Mouse (Mus musculus) heart, postnatal 25 days (tissue): ENCODE data around the gene Rtn2. TPM values are rescaled to one million over a fixed set of nuclear protein-coding genes. Genes with fewer than 3 reads are reported as not detected.

Experiments used
- DNase-seq: peaks from one replicate; pipeline ENCODE4 v3.0.0; 2022; ENCODE audit warnings: low spot score
- intact Hi-C: fragments of 180-260 bp; cut with DNase I; formaldehyde crosslinking; loops from one replicate; pipeline ENCODE4 v1.15.1; 2025
- total RNA-seq, 2 experiments: library from RNA; stranded (reverse); gene quantifications; 2 replicates each; pipeline ENCODE4 v1.2.3; 2021

Rtn2 gene
- total RNA-seq, 2 experiments from 2014 or later = 124 to 136 TPM

DNA sequence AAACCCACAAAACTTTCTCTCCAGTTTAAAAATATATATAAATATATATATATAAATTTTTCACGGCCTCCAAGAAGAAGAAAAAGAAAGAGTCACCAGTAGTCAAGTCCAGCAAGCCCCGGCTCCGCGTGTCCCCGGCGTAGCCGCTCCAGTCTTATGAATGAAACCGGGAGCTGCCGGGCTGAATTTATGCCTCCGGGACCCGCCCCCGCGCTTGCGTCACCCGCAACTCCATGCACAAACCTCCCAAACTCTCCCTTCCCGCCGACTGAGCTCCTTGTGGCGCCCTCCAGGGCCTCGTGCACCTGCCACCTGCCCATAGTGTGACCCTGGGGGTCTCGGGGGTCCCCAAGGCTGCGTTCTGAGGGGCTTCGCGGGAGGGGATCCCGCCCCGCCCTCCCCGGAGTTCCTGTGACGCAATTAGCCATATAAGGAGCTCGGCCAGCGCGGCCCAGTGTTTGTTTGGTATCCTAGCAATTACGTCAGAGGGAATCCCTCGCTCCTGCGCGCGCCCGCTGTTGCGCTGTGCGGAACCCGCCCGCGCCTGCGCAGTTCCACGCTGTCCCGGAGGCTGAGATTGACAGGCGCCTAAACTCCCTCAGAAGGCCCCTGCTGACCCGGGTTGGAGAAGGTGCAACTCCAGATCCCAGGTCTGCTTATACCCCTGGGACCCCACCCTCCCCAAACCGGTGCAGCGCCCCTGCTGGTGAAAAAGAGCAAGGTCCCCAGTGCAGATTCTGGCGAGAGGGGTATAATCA, 27.6 kb downstream of the Rtn2 start, which contains the start of gene Fosb:
TSS of gene Fosb (minus strand) at position 168 of the 758 bp plus-strand sequence.
- peak; percentile 90 for DNase-seq
- intact Hi-C loops = no loop called here

DNA sequence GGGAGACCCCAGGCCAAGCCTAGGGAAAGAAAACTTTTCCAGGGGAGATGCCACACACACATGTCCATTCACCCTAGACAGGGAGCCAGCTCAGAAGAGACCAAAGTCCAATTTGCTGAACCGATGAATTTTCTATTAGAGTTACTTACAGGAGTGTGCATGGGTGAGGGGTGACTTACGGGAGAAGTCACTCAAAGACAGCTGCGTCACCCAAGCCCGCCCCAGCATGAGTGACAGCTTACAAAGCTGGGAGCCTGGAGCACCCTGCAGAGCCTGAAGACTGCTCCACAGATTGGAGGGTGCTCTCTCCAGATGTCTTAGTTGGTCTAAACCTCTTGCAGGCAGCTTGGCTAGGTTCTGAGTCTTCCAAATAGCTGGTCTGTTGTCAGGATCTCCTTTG, 29.6 kb downstream of the Rtn2 start:
- intact Hi-C loops = no loop called here
- DNase-seq = no peak

DNA sequence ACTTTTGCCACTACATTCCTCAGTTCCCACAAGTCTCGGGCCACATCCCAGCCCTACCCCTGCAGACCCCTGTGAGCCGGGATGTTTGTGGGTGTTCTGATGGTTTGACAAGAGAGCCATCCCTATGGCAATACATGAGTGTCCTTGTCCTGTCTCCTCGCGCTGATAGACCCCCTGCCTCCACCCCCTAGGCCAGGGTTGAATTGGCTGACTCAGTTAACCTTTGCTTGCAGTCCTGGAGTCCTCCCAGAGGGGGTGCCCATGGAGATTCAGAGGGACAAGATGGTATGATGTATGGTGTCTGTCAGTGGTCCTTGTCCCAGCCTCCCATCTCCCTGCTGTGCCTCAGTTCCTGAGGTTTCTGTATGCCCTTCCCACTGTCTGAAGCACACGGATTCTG, 31.6 kb downstream of the Rtn2 start:
- DNase-seq = no peak
- intact Hi-C loops = no loop called here

DNA sequence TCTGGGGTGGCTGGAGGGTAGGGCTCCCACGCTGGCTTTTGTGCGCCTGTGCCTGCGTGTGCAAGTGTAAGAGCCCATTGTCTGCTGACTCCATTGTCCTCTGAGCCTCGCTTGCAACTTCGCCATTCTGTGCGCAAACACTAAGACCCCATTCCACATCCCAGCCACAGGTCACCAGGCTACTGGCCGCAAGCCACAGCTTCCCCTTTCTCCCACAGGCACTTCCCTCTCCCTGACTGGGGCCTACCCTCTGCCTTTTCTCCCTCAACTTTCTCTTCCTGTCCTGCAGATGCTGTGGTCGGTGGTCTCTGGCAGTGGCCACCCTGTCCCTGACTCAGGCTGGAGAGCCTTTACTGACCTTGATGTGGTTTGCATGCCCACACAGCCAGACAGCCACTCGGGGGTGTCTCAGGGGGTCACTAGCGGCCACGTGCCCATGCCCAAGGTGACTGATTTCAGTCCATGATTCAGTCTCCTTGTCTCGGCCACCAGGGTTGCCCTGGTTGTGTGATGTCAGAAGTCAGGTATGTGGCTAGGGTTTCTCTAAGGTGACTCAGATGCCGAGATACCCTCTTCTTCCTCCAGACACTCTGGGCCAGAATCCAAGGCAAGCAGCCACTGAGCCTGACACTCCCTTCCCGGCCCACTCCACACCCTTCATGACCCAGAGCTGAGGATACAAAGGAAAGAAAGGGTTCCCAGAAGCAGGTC, 34.2 kb downstream of the Rtn2 start:
- intact Hi-C loops = no loop called here
- DNase-seq = no peak

DNA sequence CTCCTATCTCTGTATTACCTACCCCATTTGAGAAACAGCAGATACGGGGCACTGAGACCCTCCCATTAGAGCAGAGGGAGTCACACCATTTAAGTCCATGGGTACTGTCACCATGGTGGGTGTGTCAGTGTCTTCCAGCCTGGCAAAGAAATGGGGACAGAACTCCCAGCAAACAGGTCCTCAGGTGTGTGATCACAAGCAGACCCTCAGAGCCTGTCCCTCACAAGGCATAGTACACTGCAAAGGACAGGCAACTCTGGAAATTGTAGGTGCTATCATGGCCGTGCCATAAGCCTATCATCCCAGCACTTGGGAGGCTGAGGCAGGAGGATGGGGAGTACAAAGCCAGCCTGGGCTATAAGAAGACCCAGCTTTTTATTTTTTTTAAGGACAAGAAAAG, 35.8 kb downstream of the Rtn2 start:
- DNase-seq = no peak
- intact Hi-C loops = no loop called here

DNA sequence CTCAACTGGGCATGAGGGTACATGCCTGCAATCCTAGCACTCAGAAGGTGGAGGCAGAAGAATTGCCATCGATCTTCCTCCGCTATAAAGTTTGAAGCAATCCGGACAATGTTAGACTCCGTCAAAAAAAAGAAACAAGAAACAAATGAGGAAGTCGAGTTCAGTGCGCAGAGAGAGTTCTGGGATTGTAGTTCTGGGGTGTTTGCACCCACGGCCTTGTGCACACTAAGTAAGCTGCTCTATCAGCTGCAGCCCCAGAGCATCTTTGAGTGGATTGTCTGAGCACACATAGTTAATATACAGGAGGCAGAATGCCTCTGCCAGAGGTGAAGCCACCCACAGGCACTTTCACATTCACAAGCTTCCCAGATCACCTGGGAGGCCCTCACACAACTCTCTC, 36.3 kb downstream of the Rtn2 start:
- no peak for DNase-seq
- intact Hi-C loops = no loop called here

DNA sequence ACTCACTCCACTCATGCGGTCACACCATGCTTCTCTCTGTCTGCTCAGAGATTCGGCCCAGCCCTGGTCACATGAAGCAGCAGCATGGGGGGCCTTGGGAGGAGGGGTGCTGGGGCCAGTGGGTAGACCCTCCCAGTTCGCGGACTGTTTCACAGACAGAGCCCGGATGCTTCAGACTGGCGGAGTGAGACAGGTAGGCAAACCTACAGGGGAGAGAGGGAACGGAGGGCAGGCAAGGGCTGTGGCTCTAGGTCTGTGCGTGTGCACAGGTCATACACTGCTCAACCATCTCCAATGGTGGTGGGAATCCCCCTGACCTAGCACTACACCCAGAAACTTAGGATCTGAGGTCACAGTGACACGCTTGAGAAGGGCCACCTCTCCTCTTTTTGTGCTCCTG, 37.0 kb downstream of the Rtn2 start:
- DNase-seq = no peak
- intact Hi-C loops = no loop called here

DNA sequence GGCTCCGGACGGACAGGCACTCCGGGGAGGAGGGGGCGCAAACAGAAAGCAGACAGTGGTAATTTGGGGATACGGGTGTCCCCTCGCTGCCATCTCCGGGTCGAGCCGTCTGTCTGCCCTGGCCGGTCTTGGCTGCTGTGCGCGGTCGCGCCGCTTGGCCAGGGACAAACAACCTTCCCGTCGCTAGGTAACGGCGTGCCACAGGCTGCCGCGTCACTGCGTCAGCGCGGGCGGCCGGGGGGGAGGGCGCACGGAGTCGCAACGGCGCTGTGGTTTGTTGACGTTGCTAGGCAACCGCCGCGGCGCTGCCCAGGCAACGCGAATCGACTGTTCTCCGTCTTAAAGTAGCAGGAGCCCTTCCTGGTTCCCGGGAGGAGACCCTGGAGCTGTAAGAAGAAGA, 37.5 kb downstream of the Rtn2 start:
- intact Hi-C loops = no loop called here
- peak; percentile 94 for DNase-seq

DNA sequence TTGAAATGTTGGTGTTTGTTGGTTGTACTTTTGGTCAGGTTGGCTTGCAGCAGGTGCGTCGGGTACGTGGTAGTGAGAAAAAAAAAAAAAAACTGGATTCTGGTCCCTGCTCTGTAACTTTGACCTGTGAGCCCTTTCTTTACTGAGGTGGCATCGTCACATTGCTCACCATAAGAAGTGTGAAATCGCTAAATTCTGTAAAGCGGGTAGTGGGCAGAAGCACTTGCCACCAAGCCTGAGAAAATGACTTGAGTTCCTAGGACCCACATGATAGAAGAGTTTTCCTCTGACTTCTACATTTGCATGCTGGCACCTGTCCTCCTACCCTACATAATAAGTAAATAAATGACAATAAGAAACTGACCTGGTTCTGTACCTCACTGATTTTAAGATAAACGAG, 38.2 kb downstream of the Rtn2 start:
- intact Hi-C loops = no loop called here

DNA sequence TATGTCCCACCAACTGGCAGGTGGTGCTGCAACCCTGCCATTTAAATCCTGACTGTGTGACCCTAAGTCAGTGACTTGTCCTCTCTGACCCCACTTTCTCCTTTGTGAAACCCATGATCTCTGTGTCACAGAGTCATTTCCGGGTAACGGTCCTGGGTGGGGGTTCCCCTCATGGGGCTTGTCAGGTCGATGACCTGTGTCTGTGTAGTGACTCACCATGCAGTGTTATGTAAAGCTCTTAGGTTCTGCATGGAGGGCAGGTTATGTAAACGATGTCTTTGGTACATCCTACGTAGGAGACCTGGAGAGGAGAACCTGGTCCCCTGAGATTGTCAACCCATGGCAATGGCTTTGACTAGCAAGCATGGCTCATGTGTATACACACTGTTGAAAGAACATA, 39.0 kb downstream of the Rtn2 start:
- no peak for DNase-seq
- intact Hi-C loops = no loop called here

More for the DNA sequence above, 38.2 kb downstream of the Rtn2 start:
- no peak for DNase-seq

DNA sequence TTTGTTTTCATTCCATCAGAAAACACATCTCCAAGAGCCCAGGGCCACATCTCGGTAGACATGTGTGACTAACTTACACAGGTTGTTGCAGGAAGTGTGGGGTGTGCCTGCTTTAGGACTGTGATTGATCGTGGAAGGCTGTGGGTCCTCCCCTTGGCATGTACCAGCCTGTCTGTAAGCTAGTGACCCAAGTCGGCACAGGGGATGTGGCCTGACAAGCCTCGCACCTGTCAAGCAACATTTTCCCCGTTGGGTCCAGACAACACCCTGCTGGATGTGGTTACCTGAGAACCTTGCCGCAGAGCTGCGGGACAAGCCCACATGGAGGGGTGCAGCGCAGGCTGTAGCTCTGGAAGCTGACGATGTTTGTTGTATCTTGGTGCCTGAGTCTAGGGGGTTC, 40.1 kb downstream of the Rtn2 start:
- DNase-seq = no peak
- intact Hi-C loops = no loop called here

DNA sequence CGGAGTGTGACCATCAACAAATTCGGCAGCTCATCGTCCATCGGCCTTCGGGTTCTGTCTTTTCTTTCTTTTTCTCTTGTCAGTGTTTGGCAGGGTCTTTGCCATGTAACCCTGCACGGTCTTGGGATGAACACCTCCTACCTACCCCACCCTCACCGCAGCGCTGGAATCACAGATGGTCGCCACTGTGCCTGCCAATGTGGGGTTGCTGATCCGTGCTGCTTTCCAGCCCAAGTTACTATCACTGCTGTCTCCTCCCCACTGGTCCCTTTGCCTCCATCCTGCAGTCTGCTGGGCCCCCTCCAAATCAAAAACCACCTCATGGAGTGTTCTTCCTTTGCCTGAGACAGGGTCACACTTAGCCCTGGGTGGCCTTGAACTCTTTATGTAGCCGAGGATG, 41.8 kb downstream of the Rtn2 start:
- intact Hi-C loops = no loop called here
- no peak for DNase-seq

DNA sequence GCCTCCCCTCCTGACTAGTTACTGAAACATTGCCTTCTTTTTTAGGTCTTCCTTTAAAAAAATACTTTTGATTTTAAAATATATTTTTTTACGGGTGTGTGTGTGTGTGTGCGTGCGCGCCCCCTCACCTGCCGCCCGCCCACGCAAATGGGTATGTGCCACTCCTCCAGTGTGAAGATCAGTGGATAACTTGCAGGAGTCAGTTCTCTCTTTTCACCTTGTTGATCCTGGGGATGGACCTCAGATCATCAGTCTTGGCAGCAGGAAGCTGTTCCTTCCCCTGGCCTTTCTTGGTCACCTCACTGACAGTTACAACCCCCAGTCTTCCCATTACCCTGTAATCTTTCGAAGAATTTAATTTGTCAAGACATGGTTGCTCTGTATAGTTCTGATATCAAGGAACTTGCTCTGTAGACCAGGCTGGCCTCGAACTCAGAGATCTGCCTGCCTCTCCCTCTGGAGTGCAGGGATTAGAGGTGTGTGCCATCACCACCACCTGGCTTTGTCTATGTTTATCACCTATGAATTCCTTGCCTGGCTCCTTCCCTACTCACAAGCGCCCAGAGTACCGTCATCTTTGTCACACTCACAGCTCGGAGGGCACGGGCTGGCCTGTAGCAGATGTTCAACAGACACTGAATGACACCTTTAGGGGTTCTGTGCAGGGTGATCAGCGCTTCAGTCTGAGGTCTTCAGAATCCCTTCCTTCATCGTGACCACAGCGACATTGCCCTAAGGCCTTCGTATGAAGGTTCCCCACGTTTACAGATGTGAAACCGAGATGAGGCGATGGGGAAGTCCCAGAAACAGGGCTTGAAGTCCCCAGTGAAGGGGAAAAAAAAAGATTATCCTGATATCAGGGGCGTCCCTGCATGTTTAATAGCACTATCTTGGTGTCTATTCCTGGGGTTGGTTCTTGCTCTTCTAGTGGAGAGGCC, 43.1 kb downstream of the Rtn2 start:
- intact Hi-C loops = no loop called here
- no peak for DNase-seq

DNA sequence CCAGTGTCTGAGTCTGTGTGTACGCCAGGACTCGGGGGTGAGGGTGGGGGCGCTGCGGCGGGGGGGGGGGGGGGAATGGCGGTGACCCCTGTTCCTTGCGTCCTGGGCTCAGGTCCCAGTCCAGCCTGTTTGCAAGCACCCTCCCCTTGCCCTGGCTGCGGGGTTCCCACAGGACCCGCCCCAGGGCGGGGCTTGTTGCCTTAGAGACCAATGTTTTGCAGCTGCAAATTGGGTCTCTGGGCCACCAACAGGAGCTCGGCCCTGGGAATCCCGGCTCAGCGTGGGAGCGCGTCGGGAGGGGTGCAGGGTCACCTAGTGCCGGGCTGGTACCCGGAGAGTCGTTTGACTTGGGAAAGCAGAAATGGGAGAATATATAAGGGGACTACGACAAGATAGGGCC, 43.9 kb downstream of the Rtn2 start:
- DNase-seq = peak; percentile 88
- intact Hi-C loops = no loop called here

DNA sequence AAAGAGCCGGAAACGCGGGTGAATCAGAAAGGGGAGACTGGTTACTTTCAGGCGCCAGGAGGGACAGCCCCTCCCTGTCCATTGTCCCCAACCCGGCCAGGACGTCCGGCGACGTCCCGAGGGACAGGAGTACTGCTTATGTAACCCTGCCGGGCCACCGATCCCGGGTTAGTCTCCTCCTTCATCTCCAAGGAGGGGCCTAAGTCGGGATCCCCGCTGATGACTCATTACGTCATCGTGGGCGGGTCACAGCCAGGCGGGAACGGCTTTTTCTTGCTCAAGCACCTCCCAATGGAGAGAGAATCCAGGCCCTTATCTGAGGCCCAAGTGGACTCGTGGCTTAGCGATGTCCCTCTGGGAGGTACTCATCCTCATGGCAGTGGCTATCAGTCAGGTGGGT, 44.7 kb downstream of the Rtn2 start:
- intact Hi-C loops = no loop called here
- DNase-seq = peak; percentile 95

DNA sequence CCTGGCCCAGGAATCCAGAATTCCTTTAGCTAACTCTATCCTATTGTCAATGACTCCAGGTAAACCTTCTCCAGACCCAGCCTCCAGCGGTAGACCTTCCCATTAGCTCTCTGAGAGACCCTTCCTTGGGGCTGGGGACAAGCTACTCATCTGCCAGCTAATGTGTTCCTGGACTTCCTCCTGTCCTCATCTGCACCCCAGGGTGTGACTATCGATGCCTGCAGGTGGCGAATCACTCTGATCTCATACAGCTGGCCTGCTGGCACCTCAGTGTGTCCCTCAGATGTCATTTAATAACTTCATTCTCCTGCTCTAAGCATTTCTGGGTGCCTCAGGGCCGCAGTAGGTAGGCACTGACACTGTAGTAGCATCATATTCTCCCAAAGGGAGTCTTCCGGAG, 45.4 kb downstream of the Rtn2 start:
- intact Hi-C loops = no loop called here
- DNase-seq = no peak

DNA sequence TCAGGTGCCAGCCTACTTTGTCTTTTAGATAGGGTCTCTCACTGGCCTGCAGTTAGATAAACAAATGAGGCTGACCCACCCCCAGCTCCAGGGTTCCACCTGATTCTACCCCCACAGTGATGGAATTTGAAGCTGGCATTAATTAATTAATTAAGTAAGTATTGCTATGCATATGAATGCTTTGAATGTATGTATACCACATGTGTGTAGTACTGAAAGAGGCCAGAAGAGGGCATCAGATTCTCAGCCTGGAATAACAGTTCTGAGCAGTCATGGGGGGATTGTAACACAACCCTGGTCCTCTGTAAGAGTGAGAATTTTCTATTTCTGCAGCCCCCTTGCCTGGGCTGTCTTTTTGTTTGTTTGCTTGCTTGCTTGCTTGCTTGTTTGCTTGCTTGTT, 46.0 kb downstream of the Rtn2 start:
- DNase-seq = no peak

DNA sequence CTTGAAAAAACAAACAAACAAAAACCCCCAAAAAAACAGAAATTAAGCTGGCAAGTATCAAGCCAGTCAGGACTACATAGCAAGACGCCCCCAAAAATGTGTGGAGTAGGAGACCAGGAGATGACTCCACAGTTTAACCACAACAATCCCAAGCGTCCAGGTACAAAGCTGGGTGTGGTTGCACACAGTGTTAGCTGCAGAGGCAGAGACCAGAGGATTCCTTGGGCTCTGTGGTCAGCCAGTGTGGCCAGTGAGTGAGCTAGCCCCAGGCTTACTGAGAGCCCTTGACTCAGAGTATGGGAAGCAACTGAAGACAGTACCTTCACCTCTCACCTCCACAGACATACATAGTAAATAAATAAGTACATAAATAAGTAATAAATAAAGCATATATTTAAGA, 49.5 kb downstream of the Rtn2 start:
- intact Hi-C loops = no loop called here
- DNase-seq = no peak

More for the DNA sequence above, 46.0 kb downstream of the Rtn2 start:
- intact Hi-C loops = no loop called here

DNA sequence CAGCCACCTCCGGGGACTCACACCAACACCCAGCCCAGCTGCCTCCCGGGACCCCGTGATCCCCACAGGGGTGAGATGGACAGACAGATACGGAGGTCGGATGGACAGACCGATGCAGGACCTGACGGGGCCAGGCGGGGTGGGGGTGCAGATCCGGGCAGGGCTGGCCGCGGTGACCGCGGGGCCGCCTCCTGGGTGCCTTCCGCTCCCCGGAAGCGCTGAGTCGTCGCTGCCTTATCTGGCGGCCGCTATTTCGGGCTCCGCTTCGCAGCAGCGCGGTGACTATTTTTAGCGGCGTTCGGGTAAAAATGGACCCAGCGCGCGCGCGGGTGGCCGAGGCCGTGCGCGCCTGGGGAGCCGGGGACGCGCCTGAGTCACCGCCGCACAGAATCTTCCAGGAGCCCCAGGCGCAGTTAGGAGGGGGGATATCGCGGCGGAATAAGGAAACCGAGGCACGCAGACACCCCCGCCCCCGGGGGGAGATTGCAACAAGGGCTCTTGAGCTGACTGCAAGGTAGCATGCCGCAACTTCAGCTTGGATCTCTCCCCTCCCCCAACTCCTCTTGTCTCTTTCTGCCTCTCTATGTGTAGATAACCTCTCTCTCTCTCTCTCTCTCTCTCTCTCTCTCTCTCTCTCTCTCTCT, 50.4 kb downstream of the Rtn2 start:
- peak; percentile 74 for DNase-seq
- intact Hi-C loops = no loop called here

DNA sequence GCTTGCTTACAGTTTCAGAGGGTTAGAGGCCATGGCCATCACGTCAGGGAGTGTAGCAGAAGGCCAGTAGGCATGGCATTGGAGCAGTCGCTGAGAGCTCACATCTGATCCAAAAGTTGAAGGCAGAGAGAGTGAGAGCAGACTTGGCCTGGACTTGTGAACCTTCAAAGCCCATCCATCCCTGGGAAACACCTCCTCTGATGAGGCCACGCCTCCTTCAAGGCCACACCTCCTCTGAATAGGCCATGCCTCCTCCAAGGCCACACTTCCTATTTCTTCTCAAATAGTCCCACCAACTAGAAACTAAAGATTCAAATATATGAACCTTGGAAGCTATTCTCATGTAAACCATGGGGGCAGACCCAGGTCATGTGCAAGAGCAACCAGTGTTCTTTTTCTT, 53.2 kb downstream of the Rtn2 start:
- no peak for DNase-seq
- intact Hi-C loops = no loop called here
